Mouse (Mus musculus): ENCODE data around the gene Hrh1.

DNA sequence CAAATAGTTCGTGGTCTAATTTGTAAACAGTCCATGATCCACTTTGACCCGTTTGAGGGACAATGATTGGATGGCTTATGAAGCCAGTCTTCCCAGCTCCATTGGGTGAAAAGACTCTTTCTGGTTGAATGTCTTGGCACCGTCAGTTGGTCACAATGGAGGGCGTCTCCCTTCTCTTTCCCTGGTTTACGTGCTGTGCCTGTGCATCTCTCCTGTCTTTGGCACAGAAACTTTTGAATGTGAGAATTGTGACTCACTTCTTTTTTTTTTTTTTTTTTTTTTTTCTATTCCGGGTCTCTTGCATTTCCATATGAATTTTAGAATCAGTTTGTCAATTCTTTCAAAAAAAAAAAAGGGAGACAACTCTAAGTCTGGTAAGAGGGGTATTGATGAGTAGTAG lies 29.5 kb upstream of the Hrh1 start:
- TF ChIP-seq POLR2A (IDR thresholded peaks at IDR 0.05; ENCODE audit: insufficient read depth, low read depth, low read length): no peak
- TF ChIP-seq CTCF (IDR thresholded peaks at IDR 0.05; ENCODE audit: insufficient read depth, low read depth, low read length): no peak

Data from olfactory bulb, adult 2 months (tissue).